Mouse (Mus musculus) olfactory bulb, adult 2 months (tissue): ENCODE measurements around the gene Myadml2. TPM values are rescaled to one million over a fixed set of nuclear protein-coding genes. Genes with fewer than 3 reads are reported as not detected.

Experiments
- H3K27ac ChIP-seq: fragments of 200-500 bp; 2 replicates; pipeline ENCODE4 v1.5.1; 2012; ENCODE audit warnings: low read depth, low read length; ENCODE audit not compliant: insufficient read depth
- H3K4me1 ChIP-seq: fragments of 200-500 bp; 2 replicates; pipeline ENCODE4 v1.6.1; 2012; ENCODE audit warnings: low read length; ENCODE audit not compliant: control insufficient read depth, insufficient read depth
- H3K4me3 ChIP-seq: fragments of 200-500 bp; 2 replicates; pipeline ENCODE4 v1.5.1; 2012; ENCODE audit warnings: mild to moderate bottlenecking, low read depth, low read length, moderate library complexity; ENCODE audit not compliant: insufficient read depth
- CTCF ChIP-seq: fragments of 200-500 bp; IDR thresholded peaks from 2 replicates; pipeline ENCODE4 v1.5.1; 2012; ENCODE audit warnings: low read depth, mild to moderate bottlenecking, low read length, moderate library complexity; ENCODE audit not compliant: insufficient read depth
- POLR2A ChIP-seq: fragments of 200-500 bp; IDR thresholded peaks from 2 replicates; pipeline ENCODE4 v1.6.1; 2012; ENCODE audit warnings: mild to moderate bottlenecking, low read depth, low read length, moderate library complexity; ENCODE audit not compliant: insufficient read depth
- whole genome bisulfite sequencing: fragments of 180-500 bp; shearing (Covaris S2); methylation state at CpG from one replicate; pipeline ENCODE4 v1.1.7; 2018; 5-methylcytosine and 5-hydroxymethylcytosine counted together
- polyA plus RNA-seq: library from polyadenylated mRNA; stranded (reverse); fragments of >200 nt; gene quantifications from 2 replicates; pipeline ENCODE4 v1.2.4, GENCODE M21; 2012; ENCODE audit warnings: low replicate concordance; ENCODE audit not compliant: missing spikeins, insufficient read depth, insufficient read length

The Myadml2 gene
- polyA plus RNA-seq, 1 experiment = not detected

GRCm38 (mm10) chr11:120618619-120619535, 29.1 kb downstream of the Myadml2 start:
- 93% methylated on average over 25 of the region's 25 CpGs for WGBS
- no peak overlapping the region for H3K27ac ChIP-seq
- no peak overlapping the region for H3K4me3 ChIP-seq
- peaks cover 22% of the 10 kb centered on the region for H3K4me1 ChIP-seq
- no peak for TF ChIP-seq POLR2A
- no peak for TF ChIP-seq CTCF

- Histone ChIP-seq H3K4me3 (peak within 1 kb of the TSS; percentile 81), H3K27ac (peak within 1 kb of the TSS; percentile 59), H3K4me1 (peaks cover 19% of the 10 kb centered on the region)
- under 1% methylated on average over 56 of the region's 56 CpGs for WGBS
- TF ChIP-seq POLR2A = peak; percentile 87
- no peak for TF ChIP-seq CTCF
These were observed 30.3 kb downstream of the Myadml2 start, which contains the start of gene Pcyt2 for GRCm38 (mm10) chr11:120617519-120618112. Gene Pcyt2, minus strand, starts transcription at chr11:120617936.

- WGBS = 39% methylated on average over 4 of the region's 4 CpGs
- TF ChIP-seq CTCF = no peak
- TF ChIP-seq POLR2A = no peak
- peak overlapping the region; percentile 59; the same call in 1 of the 2 replicates for H3K27ac ChIP-seq
These were observed 31.2 kb downstream of the Myadml2 start for GRCm38 (mm10) chr11:120616617-120617294.

GRCm38 (mm10) chr11:120615606-120616203, 32.3 kb downstream of the Myadml2 start:
- WGBS = 84% methylated on average over 11 of the region's 11 CpGs
- TF ChIP-seq POLR2A = no peak
- no peak for TF ChIP-seq CTCF
- Histone ChIP-seq H3K27ac (no peak overlapping the region), H3K4me3 (no peak overlapping the region), H3K4me1 (peaks cover 19% of the 10 kb centered on the region)

More at GRCm38 (mm10) chr11:120616617-120617294, 31.2 kb downstream of the Myadml2 start:
- Histone ChIP-seq H3K4me3 (peak overlapping the region; percentile 81), H3K4me1 (peaks cover 19% of the 10 kb centered on the region)

- 84% methylated on average over 6 of the region's 6 CpGs for WGBS
- TF ChIP-seq POLR2A = no peak
- TF ChIP-seq CTCF = no peak
- Histone ChIP-seq H3K4me1 (peaks cover 19% of the 10 kb centered on the region), H3K27ac (no peak overlapping the region), H3K4me3 (no peak overlapping the region)
These were observed 32.8 kb downstream of the Myadml2 start for GRCm38 (mm10) chr11:120615167-120615566.

GRCm38 (mm10) chr11:120613976-120614375, 34.0 kb downstream of the Myadml2 start:
- TF ChIP-seq POLR2A = no peak
- TF ChIP-seq CTCF = no peak
- H3K4me1 ChIP-seq = peaks cover 26% of the 10 kb centered on the region
- H3K4me3 ChIP-seq = no peak overlapping the region
- WGBS = 79% methylated on average over 8 of the region's 8 CpGs
- H3K27ac ChIP-seq = no peak overlapping the region

- TF ChIP-seq CTCF = no peak
- no peak for TF ChIP-seq POLR2A
- no peak overlapping the region for H3K27ac ChIP-seq
- peaks cover 30% of the 10 kb centered on the region for H3K4me1 ChIP-seq
- WGBS = 83% methylated on average over 10 of the region's 10 CpGs
- no peak overlapping the region for H3K4me3 ChIP-seq
These were observed 34.4 kb downstream of the Myadml2 start for GRCm38 (mm10) chr11:120613481-120613972.

GRCm38 (mm10) chr11:120612763-120613162, 35.2 kb downstream of the Myadml2 start:
- no peak for TF ChIP-seq POLR2A
- TF ChIP-seq CTCF = peak; percentile 45
- H3K4me3 ChIP-seq = no peak overlapping the region
- H3K4me1 ChIP-seq = peaks cover 33% of the 10 kb centered on the region
- no peak overlapping the region for H3K27ac ChIP-seq
- WGBS = 33% methylated on average over 6 of the region's 6 CpGs
